Mouse (Mus musculus): ENCODE data around the gene Tmem131l. TPM values are rescaled to one million over a fixed set of nuclear protein-coding genes. Genes with fewer than 3 reads are reported as not detected.
A peak's percentile ranks its signal among the peaks of the same experiment; 100 is the strongest.
"Not testable (repeated sequence)": the region's sequence is repeated elsewhere in the genome, so short reads cannot be mapped to it uniquely, and the experiment has no call there.

The Tmem131l gene
- polyA plus RNA-seq, 1 experiment from 2014 or later = 28.0 TPM

- Histone ChIP-seq H3K27me3 (no peaks in the 10 kb centered on the region), H3K9ac (no peak overlapping the region), H3K4me3 (replicated peaks) (no peak overlapping the region), H3K36me3 (replicated peaks) (peaks cover 91% of the 10 kb centered on the region), H3K9me3 (replicated peaks) (no peaks in the 10 kb centered on the region), H3K4me1 (replicated peaks) (no peaks in the 10 kb centered on the region), H3K27ac (replicated peaks) (no peak overlapping the region), H3K4me2 (no peak overlapping the region)
- no peak for ATAC-seq (ENCODE audit: insufficient read depth)
- WGBS (ENCODE audit: insufficient replicate concordance) = 75% methylated on average over 14 of the region's 14 CpGs
Measured at GRCm38 (mm10) chr3:83904176-83904958, 135.6 kb downstream of the Tmem131l start.

GRCm38 (mm10) chr3:83902943-83903342, 137.0 kb downstream of the Tmem131l start:
- peaks cover 96% of the 10 kb centered on the region for H3K36me3 ChIP-seq (replicated peaks)
- H3K4me1 ChIP-seq (replicated peaks) = no peaks in the 10 kb centered on the region
- H3K4me3 ChIP-seq (replicated peaks) = no peak overlapping the region
- no peak overlapping the region for H3K4me2 ChIP-seq
- no peak overlapping the region for H3K9ac ChIP-seq
- no peaks in the 10 kb centered on the region for H3K9me3 ChIP-seq (replicated peaks)
- no peak overlapping the region for H3K27ac ChIP-seq (replicated peaks)
- H3K27me3 ChIP-seq = no peaks in the 10 kb centered on the region
- no peak for ATAC-seq (ENCODE audit: insufficient read depth)
- WGBS (ENCODE audit: insufficient replicate concordance) = 75% methylated on average over 5 of the region's 5 CpGs

DNA sequence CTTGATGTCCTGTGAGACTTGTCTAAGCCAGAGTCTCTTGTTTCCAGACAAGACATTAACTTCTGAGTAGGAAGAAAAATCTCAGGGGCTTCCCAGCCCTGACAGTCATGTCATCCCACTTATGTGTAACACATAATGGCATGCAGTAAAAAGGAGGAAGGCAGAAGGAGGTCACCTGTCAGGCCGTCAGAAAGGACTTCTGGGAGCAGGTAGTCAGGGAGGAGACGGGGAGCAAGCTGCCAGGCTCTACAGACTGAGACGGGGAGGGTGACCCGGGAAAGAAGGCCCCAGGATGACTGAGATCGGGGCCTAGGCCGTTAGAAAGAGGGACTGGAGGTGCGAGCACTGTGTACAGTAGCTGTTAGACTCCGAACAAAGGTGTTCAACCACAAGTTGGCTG, 137.5 kb downstream of the Tmem131l start:
- H3K9me3 ChIP-seq (replicated peaks) = no peaks in the 10 kb centered on the region
- no peak overlapping the region for H3K4me2 ChIP-seq
- WGBS (ENCODE audit: insufficient replicate concordance) = 73% methylated on average over 8 of the region's 8 CpGs
- H3K27ac ChIP-seq (replicated peaks) = no peak overlapping the region
- peaks cover 100% of the 10 kb centered on the region for H3K36me3 ChIP-seq (replicated peaks)
- H3K4me1 ChIP-seq (replicated peaks) = no peaks in the 10 kb centered on the region
- ATAC-seq (ENCODE audit: insufficient read depth) = no peak
- no peak overlapping the region for H3K9ac ChIP-seq
- H3K4me3 ChIP-seq (replicated peaks) = no peak overlapping the region
- no peaks in the 10 kb centered on the region for H3K27me3 ChIP-seq

GRCm38 (mm10) chr3:83900756-83901373, 139.1 kb downstream of the Tmem131l start:
- no peak overlapping the region for H3K27ac ChIP-seq (replicated peaks)
- peaks cover 97% of the 10 kb centered on the region for H3K36me3 ChIP-seq (replicated peaks)
- no peaks in the 10 kb centered on the region for H3K27me3 ChIP-seq
- no peak overlapping the region for H3K4me2 ChIP-seq
- no peak for ATAC-seq (ENCODE audit: insufficient read depth)
- no peak overlapping the region for H3K9ac ChIP-seq
- H3K4me1 ChIP-seq (replicated peaks) = no peaks in the 10 kb centered on the region
- H3K9me3 ChIP-seq (replicated peaks) = no peaks in the 10 kb centered on the region
- 83% methylated on average over 12 of the region's 12 CpGs for WGBS (ENCODE audit: insufficient replicate concordance)
- no peak overlapping the region for H3K4me3 ChIP-seq (replicated peaks)

GRCm38 (mm10) chr3:83899556-83899955, 140.4 kb downstream of the Tmem131l start:
- Histone ChIP-seq H3K4me2 (no peak overlapping the region), H3K4me1 (replicated peaks) (no peaks in the 10 kb centered on the region), H3K9ac (no peak overlapping the region), H3K36me3 (replicated peaks) (peaks cover 84% of the 10 kb centered on the region), H3K27me3 (no peaks in the 10 kb centered on the region), H3K4me3 (replicated peaks) (no peak overlapping the region), H3K9me3 (replicated peaks) (no peaks in the 10 kb centered on the region), H3K27ac (replicated peaks) (no peak overlapping the region)
- no peak for ATAC-seq (ENCODE audit: insufficient read depth)
- 58% methylated on average over 8 of the region's 8 CpGs for WGBS (ENCODE audit: insufficient replicate concordance)

DNA sequence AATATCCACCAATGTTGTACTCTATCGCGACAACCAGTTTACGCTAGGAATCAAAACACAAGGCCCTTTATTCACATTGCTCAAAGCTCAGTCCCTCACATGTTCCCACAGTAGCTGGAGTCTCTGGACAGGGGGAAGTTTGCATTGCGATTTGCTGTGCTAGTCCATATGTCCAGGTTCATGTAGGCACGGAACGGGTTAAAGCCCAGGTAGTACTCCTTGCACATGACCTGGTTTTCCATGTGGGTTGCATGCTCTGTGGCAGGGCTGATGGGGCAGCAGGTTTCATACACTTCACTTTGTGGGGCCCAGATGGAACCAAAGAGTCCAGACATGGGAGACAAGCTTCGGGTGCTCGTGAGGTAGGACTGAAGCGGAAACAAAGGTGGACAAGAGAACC, 141.7 kb downstream of the Tmem131l start:
- Histone ChIP-seq H3K4me1 (replicated peaks) (no peaks in the 10 kb centered on the region), H3K27ac (replicated peaks) (no peak overlapping the region), H3K9ac (no peak overlapping the region), H3K9me3 (replicated peaks) (no peaks in the 10 kb centered on the region), H3K4me2 (no peak overlapping the region), H3K4me3 (replicated peaks) (no peak overlapping the region), H3K36me3 (replicated peaks) (peaks cover 71% of the 10 kb centered on the region), H3K27me3 (no peaks in the 10 kb centered on the region)
- 86% methylated on average over 9 of the region's 9 CpGs for WGBS (ENCODE audit: insufficient replicate concordance)
- ATAC-seq (ENCODE audit: insufficient read depth) = no peak

DNA sequence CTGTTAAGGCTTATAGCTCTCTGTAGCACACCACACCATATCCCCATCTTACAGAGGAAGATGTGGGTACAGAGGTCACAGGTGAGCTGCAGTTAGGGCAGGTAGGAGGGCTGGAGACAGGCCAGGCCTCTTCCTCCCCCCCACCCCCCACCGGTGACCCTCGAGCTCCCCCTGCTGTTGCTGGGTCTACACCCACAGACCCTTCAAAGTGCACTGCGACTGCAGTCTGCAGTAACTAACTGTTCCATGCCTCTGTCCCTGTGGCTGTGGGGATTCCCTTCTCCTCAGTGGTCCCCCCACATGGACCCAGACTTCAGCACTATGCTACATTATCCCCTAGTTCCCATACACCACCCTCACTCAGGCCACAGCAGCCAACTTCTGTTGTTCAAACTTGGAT, 144.2 kb downstream of the Tmem131l start:
- Histone ChIP-seq H3K4me3 (replicated peaks) (no peak overlapping the region), H3K9me3 (replicated peaks) (no peaks in the 10 kb centered on the region), H3K27me3 (no peaks in the 10 kb centered on the region), H3K9ac (no peak overlapping the region), H3K4me2 (no peak overlapping the region), H3K4me1 (replicated peaks) (no peaks in the 10 kb centered on the region), H3K36me3 (replicated peaks) (peaks cover 47% of the 10 kb centered on the region), H3K27ac (replicated peaks) (no peak overlapping the region)
- ATAC-seq (ENCODE audit: insufficient read depth) = no peak
- WGBS (ENCODE audit: insufficient replicate concordance) = 46% methylated on average over 3 of the region's 3 CpGs

GRCm38 (mm10) chr3:83895111-83895510, 144.9 kb downstream of the Tmem131l start:
- 74% methylated on average over 5 of the region's 5 CpGs for WGBS (ENCODE audit: insufficient replicate concordance)
- H3K36me3 ChIP-seq (replicated peaks) = peaks cover 40% of the 10 kb centered on the region

GRCm38 (mm10) chr3:83885163-83885562, 154.8 kb downstream of the Tmem131l start:
- Histone ChIP-seq H3K27ac (replicated peaks) (no peak overlapping the region), H3K4me3 (replicated peaks) (no peak overlapping the region), H3K4me1 (replicated peaks) (no peaks in the 10 kb centered on the region), H3K27me3 (no peaks in the 10 kb centered on the region), H3K36me3 (replicated peaks) (no peaks in the 10 kb centered on the region), H3K9me3 (replicated peaks) (no peaks in the 10 kb centered on the region), H3K9ac (no peak overlapping the region), H3K4me2 (no peak overlapping the region)
- WGBS (ENCODE audit: insufficient replicate concordance) = 13% methylated on average over 2 of the region's 2 CpGs
- ATAC-seq (ENCODE audit: insufficient read depth) = 0 out of 2 replicates have a peak, but pooled peaks have one; percentile 22

More at GRCm38 (mm10) chr3:83895111-83895510, 144.9 kb downstream of the Tmem131l start:
- Histone ChIP-seq H3K9me3 (replicated peaks) (no peaks in the 10 kb centered on the region), H3K27me3 (no peaks in the 10 kb centered on the region), H3K4me3 (replicated peaks) (no peak overlapping the region), H3K27ac (replicated peaks) (no peak overlapping the region), H3K4me2 (no peak overlapping the region), H3K9ac (no peak overlapping the region), H3K4me1 (replicated peaks) (no peaks in the 10 kb centered on the region)
- ATAC-seq (ENCODE audit: insufficient read depth) = no peak

- not testable (repeated sequence) for H3K36me3 ChIP-seq (replicated peaks); H3K4me1 ChIP-seq (replicated peaks); H3K4me2 ChIP-seq; H3K27me3 ChIP-seq; ATAC-seq (ENCODE audit: insufficient read depth); H3K4me3 ChIP-seq (replicated peaks); H3K27ac ChIP-seq (replicated peaks); H3K9me3 ChIP-seq (replicated peaks); H3K9ac ChIP-seq
- WGBS (ENCODE audit: insufficient replicate concordance) = 73% methylated on average over 5 of the region's 5 CpGs
Measured at GRCm38 (mm10) chr3:83879261-83880050, 160.5 kb downstream of the Tmem131l start.

- no peak for ATAC-seq (ENCODE audit: insufficient read depth)
- no peaks in the 10 kb centered on the region for H3K9me3 ChIP-seq (replicated peaks)
- H3K4me2 ChIP-seq = no peak overlapping the region
- H3K9ac ChIP-seq = no peak overlapping the region
- no peaks in the 10 kb centered on the region for H3K27me3 ChIP-seq
- H3K36me3 ChIP-seq (replicated peaks) = no peaks in the 10 kb centered on the region
- H3K4me1 ChIP-seq (replicated peaks) = no peaks in the 10 kb centered on the region
- WGBS (ENCODE audit: insufficient replicate concordance) = 74% methylated on average over 4 of the region's 4 CpGs
- no peak overlapping the region for H3K4me3 ChIP-seq (replicated peaks)
- no peak overlapping the region for H3K27ac ChIP-seq (replicated peaks)
Measured at GRCm38 (mm10) chr3:83878801-83879200, 161.2 kb downstream of the Tmem131l start.
